Mouse (Mus musculus) CH12.LX (cell line): Measurements from ENCODE around the gene Pold3.

Experiments
- BHLHE40 ChIP-seq: IDR thresholded peaks from 2 replicates; pipeline ENCODE4 v1.6.1; 2011; ENCODE audit warnings: mild to moderate bottlenecking, low read depth, low read length, improper control_type of control experiment
- CHD1 ChIP-seq: IDR thresholded peaks from 2 replicates; pipeline ENCODE4 v1.6.1; 2012; ENCODE audit warnings: low read depth, low read length, improper control_type of control experiment, inconsistent platforms
- CTCF ChIP-seq, 2 experiments: IDR thresholded peaks in 1 of 2; conservative IDR thresholded peaks in 1 of 2; 2 replicates each; pipeline ENCODE4 v1.5.1; 2011 to 2012; ENCODE audit warnings: low read depth in 2 of 2, low read length in 2 of 2, improper control_type of control experiment in 1 of 2, inconsistent platforms in 1 of 2, mild to moderate bottlenecking in 1 of 2, moderate library complexity in 1 of 2
- MAFK ChIP-seq: IDR thresholded peaks from 2 replicates; pipeline ENCODE4 v1.6.1; 2011; ENCODE audit warnings: low read length, improper control_type of control experiment; ENCODE audit not compliant: insufficient replicate concordance
- MXI1 ChIP-seq: IDR thresholded peaks from 2 replicates; pipeline ENCODE4 v1.6.1; 2011; ENCODE audit warnings: mild to moderate bottlenecking, low read depth, low read length, improper control_type of control experiment
- POLR2A ChIP-seq: IDR thresholded peaks from 2 replicates; pipeline ENCODE4 v1.6.1; 2011; ENCODE audit warnings: low read depth, mild to moderate bottlenecking, improper control_type of control experiment, low read length
- RCOR1 ChIP-seq: conservative IDR thresholded peaks from 2 replicates; pipeline ENCODE4 v1.6.1; 2012; ENCODE audit warnings: low read depth, mild to moderate bottlenecking, inconsistent platforms, low read length, improper control_type of control experiment
- ZNF384 ChIP-seq: IDR thresholded peaks from 2 replicates; pipeline ENCODE4 v1.6.1; 2012; ENCODE audit warnings: low read depth, low read length, improper control_type of control experiment, inconsistent platforms

DNA sequence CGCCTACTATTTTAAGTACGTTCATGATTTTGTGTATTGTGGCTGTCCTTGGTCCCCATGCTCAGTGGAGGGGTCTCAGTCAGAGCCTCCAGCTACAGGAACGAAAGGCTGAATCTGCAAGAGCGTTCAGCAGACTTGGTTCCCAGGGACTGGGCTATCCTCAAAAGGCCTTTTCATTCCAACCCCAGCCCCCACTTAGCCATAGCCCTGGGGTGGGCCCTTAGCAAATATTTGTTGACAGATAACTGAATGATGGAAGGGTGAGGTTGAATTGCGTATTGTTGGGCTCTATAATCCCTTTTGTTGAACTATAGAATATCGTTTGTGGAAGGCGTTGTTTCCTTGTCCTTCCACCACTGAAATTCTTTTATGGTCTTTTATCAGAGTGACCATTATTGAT is 5.1 kb upstream of the Pold3 start:
- TF ChIP-seq CTCF (conservative IDR thresholded peaks at IDR 0.05 in 1 of 2, IDR thresholded peaks at IDR 0.05 in 1 of 2; ENCODE audit: low read depth in 2 of 2, low read length in 2 of 2) = no peak
- TF ChIP-seq MAFK = no peak
- no peak for TF ChIP-seq CHD1
- no peak for TF ChIP-seq MXI1
- no peak for TF ChIP-seq RCOR1
- TF ChIP-seq ZNF384 = no peak
- TF ChIP-seq POLR2A = no peak
- no peak for TF ChIP-seq BHLHE40
